Mouse (Mus musculus): ENCODE data around the gene Kcnrg.
"Not testable (repeated sequence)": the region's sequence is repeated elsewhere in the genome, so short reads cannot be mapped to it uniquely, and the experiment has no call there.

The Kcnrg gene

DNA sequence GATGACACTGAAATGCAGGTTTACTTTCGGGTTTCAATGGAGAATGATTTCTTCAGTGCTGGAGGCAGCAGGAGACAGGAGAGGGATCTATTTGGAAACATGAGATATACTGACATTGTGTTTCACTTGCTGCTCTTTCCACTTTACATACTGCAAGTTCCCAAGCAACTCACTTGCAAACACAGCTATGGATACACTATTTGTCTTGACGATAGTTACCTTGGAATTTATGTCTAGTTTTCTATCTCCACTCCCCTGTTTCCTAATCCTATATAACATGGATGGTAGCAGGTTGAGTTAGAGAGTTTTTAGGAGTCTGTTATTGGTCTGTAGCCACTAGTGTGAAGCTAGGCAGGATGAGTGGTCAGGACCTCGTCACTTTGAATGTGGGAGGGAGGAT, at the start of gene Kcnrg:
Kcnrg (plus strand) TSS at position 301 of the 400 bp plus-strand sequence.
- no peak for DNase-seq

DNA sequence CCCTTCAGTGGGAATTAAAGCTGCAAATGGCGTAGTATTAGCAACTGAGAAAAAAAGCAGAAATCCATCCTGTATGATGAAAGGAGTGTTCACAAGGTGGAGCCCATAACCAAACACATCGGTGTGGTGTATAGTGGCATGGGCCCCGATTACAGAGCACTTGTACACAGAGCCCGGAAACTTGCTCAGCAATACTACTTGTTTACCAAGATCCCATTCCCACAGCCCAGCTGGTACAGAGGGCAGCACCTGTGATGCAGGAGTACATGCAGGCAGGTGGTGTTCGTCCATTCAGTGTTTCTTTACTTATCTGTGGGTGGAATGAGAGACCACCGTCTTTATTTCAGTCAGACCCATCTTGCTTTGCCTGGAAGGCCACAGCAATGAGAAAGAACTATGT, 48.4 kb upstream of the Kcnrg start:
- DNase-seq: no peak

DNA sequence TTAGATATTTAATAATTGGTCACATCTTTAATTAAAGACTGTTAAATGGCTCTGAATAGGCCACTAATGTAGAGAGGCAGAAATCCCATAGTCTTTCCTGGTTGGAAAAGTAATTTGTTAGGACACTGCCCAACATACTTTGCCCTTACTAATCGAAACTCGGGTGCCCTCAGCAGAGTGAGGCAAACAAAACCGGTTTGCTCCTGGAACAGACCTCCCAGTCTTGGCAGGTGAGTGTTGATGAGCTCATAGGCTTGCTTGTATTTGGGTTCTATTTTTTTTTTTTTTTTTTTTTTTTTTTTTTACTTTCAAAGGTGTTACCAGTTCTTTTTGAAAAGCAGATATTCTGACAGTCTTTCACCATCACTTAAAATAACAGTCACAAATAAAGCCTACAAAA, 47.4 kb upstream of the Kcnrg start:
- DNase-seq: peak; percentile 52 to 61

DNA sequence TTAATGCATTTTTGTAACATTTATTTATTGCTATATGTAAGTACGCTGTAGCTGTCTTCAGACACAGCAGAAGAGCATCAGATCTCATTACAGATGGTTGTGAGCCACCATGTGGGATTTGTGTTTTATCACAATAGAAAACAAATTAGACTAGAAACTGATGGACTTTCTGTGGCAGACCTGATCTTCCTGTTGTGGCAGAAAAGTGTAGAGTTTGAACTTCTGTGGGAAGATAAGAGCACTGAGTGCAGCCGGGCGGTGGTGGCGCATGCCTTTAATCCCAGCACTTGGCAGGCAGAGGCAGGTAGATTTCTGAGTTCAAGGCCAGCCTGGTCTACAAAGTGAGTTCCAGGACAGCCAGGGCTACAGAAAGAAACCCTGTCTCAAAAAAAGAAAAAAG, 41.0 kb upstream of the Kcnrg start:
- DNase-seq: not testable (repeated sequence)

DNA sequence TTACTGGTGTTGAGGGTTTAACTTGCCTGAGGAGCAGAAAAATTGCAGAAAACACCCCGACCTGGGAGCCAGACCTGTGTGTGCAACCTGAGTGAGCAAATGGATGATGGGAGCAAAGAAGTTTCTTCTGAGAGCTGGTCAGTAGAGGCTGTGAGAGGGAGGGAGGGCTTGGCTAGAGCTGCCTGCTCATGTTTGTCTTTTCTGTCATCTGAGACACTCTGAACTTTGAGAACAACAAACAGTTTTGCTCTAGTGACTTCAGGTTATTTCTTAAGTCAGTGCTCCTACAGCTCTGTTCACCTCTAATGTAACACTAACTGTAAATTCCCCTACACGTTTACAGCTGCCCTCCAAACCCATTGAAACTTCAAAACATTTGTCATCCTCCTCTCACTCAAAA, 37.9 kb upstream of the Kcnrg start:
- peak; percentile 19 to 37 for DNase-seq

DNA sequence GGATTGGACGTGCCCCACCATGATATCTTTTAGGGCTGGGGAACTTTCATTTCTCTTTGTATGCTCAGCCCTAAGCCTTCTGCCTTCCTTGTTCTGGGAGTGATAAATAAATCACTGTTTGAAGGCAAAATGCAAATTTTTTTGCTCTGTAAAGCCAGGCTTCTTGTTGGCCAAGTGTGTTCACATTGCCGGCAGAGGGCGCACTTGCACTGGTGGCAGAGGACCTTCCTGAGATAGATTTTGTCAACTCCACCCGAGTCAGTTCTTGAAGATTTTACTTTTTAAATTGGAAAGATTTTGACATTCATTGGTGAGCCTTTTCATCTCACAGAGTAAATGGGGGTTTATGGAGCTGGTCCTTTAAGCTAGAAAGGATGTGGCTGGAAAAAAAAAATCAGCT, 35.9 kb upstream of the Kcnrg start:
- DNase-seq: peak; percentile 85 to 98

DNA sequence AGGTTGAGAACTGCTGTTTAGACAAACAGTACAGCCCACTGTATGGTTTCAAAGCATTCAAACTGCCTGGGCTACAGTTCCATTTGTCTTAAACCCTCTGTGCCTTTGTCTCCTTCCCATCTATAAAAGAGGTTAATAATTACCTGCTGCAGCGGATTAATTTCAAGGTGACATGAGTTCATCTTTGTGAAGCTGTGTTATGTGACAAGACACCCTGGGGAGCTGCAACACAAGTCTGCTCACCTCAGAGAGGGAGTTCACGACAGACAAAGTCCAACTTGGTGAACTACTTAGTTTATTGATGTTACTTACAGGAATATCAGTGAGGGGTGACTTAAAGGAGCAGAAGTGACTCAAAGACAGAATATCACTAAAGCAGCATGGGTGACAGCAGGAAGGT, 35.1 kb upstream of the Kcnrg start:
- peak; percentile 26 to 70 for DNase-seq

DNA sequence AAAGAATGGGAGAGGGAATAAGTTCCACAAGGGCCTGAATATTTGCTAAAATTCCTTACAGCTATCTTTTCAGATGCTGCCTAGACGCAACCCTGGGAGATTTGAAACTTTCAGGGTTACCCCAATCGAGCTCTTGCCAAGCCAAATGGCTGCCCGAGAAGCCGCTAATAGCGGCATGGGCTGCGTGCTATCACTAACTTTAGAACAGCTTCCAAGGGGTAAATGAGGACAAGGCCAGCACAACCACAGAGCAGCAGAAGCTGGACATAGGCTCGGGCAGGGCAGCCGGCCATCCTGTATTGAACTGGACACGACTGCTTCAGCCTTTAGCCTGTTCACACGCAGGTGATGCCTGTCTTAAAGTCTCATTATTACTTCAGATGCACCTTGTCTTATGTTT, 32.2 kb upstream of the Kcnrg start:
- no peak for DNase-seq

DNA sequence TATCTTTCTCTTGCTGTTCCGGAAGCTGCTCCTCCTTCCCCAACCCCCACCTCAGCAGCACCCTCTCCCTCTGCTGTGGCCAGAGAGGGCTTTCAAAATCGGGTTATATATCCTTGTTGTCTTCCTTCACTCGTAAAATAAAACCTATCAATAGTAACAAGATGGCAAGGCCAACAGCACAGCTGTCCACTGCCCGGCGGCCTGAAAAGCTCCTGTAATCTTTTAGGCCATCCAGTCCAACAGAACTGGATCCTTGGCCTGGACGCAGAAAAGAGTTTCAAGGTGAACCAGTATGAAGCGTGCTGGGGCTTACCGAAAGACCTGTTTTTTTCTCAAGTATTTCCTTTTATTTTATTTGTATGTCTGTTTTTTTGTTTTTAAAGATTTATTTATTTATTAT, 31.3 kb upstream of the Kcnrg start:
- DNase-seq: no peak

DNA sequence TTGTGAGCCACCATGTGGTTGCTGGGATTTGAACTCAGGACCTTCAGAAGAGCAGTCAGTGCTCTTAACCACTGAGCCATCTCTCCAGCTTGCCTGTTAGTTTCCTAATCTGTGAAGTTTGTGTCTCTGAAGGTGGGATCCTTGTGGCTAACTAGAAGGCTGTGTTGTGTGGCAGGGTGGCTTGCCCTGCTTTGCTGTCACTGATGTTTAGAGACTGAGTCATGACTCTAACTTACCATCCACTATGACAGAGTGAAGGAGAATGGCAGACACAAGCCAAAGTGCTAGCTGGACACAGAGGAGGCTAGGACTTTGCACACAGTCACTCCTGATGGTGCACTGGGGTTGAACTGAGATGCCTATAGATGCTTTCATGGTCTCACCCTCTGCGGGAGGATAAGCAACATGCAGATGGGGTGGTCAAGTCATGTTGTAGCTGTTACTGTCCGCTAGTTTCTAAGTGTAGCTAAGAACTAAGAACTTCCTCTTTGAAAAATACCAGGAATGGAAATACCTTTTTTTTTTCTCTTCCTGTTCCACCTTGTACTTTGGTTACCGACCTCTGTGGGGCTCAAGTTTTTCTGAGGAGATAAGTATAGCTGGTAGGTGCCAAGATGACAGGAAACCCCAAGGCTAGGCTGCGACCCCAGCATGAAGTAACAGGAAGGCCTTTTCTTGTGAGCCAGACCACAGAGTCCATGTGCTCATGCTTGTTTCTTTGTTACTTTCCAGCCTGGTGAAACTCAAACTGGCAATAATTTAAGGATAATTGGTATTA, 17.8 kb upstream of the Kcnrg start:
- no peak for DNase-seq

DNA sequence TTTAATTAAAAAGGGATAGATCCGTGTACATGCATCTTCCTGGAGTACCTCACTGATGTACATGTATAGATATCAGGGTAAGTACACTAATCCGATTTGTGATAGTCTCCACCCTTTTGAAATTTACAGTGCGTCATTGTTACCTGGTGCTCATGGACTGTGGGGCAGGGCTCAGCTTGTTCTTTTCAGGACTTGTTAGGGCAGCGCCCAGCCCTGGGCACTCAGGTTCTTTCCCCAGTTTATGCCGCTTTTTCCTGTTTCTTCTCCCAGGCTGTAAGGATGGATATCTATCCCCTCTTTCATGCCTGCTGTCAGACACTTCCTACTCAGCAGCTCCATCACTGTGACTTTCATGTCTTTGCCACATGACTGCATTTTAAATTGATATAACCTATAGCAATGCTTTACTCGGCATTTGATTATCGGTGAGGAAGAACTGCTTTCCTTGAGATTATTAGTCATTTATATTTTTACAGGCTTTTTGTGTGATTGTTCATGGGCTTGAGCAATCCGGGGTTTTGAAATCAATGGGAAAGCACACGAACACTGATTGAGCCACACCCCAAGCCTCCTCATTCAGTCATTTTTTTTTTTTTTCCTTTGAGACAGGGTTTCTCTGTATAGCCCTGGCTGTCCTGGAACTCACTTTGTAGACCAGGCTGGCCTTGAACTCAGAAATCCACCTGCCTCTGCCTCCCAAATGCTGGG, 10.4 kb upstream of the Kcnrg start:
- DNase-seq: no peak

DNA sequence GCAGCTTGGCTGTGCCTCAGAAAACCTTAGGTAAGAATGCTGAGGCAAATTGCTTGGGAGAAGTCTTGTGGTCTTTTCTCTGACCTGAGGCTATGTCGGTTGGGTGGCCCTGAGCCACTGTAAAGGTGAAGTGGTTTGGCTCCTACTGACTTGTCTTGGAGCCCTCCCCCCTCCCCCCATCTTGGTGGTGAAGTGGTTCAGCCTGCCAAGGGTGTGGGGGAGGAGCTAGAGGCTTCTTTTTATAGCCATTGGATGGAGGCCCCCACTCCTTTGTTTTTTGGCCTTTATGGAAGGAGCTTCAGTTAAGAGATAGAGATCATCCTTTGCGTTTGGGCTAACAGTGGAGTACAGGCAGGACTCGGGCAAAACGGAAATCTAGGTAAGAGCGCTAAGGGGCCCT, 9.3 kb upstream of the Kcnrg start, which contains the start of gene Trim13:
Trim13 (plus strand) TSS at position 280 of the 400 bp plus-strand sequence.
- no peak for DNase-seq

DNA sequence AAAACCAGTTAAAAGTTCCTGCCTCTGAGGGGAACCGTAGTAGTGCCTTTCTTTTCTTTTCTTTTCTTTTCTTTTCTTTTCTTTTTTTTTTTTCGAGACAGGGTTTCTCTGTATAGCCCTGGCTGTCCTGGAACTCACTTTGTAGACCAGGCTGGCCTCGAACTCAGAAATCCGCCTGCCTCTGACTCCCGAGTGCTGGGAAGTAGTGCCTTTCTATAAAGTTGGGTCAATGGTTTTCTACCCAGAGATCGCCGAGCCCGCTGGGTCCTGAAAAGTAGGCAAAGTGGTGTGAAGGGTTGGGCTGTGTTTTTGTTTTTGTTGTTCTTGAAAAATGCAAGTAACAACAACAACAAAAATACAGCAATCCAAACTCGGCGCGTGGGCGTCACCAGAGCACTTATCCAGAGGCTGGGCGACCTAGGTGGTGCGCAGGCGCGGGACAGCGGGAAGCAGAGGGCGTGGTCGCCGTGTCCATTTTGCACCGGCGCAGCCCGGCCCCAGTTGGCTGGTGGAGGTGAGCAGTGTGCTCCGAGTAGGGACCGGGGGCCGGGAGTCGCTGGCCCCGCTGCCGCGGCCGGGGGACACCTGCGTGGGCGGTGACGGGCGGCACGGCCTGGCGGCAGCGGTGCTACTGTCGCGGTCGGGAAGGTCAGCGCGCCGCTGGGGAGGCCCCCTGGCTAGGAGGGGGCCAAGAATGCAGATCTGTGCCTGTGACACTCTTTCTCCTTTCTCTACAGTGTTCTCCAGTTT, 8.0 kb upstream of the Kcnrg start:
- DNase-seq: peak; percentile 94 to 96

DNA sequence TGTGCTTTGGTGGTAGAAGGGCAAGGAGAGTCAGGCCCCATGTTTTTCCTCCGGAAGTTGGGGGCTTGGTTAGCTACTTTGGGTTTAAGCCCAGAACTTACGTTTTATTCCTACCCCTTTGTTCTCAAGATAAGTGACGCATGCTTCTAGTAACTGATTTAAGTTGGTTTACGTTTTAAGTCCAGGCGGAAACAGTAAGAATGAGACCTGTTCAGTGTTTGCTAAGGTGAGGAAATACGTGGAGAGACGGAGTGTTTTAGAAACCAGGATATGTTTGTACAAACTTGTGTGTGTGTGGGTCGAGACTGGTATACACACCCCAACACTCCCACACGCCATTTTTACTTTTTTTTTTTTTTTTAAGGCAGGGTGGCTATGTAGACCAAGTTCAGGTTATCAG, 5.9 kb upstream of the Kcnrg start:
- no peak for DNase-seq

DNA sequence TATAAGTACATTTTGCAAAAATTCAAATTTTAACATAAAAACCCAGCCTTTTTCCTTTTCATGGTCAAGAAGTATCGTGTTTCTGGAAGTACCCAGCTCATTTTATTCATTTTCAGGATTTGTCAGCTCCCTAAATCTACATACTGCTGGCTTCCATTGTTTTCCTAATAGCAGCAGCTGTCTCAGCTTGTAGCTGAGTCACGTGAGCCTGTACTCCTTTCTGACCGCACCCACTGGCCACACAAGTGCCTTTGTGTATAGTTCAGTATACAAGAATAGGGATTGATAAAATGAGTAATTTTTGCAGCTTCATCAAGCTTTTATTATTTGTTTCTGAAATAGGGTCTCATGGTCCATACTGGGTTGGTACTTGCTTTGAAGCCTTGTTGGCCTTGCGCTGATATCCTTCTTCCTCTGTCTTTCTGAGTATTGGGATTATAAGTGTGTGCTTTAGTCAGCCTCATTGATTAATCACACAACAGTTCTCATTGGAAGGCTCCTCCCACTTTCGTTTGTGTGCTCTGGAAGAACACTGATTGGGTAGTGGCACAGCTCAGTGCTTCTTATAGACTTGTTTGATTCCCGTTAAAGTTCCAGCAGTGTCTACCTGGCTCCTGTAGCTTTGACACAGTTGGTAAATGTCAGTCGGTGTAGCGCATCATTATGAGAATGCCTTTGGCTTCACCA, 4.0 kb upstream of the Kcnrg start:
- no peak for DNase-seq

DNA sequence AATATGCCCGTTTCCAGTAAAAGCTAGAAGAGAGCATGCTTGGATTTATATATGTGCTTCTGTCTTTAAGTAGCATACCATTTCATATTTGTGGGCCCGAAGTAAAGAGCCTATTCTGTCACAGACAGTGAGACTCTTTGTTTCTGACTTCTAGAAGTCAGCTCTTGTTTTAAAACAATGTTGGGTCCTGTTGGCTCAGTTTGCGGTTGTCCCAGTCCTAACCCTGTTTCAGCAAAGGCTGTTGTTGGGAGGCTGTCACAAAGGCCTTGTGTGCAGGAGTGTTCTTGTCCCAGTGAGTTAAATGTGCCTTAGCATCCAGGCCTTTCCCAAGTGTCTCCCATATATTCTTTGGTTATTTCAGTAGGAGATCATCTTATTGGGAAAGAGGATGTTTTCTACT, 3.2 kb upstream of the Kcnrg start:
- no peak for DNase-seq

DNA sequence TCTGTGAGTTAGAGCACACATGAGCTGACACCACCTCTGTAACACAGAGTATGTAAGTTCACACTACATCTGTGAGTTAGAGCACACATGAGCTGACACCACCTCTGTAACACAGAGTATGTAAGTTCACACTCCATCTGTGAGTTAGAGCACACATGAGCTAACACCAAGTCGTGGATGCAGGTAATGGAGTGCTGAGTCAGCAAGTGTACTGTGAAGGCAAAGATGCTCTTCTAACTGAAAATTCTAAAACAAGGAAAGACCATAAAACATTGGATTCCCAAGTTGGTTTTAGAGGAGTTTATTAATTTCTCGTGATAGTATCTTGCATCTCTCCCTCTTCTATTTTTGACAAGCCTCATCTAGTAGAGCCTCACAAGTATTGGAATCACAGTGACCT, 1.2 kb upstream of the Kcnrg start:
- not testable (repeated sequence) for DNase-seq

DNA sequence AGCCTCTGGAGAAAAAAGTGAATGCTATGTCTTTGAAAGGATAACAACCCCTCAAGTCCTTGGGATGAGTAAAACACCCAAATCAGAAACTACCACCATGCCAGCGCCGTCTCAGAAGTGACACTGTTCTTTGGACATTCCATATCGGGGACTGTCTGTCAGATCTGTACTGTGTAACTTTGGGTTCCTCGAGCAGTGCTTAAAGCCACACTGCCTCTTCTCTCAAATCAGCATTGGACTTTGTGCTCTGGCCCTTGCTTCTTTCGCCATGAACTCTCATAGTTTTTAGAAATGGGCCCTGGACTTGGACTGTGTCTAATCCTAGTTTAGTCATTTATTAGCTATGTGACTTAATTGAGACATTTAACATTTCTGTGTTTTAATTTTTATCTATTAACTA, 4.5 kb downstream of the Kcnrg start:
- DNase-seq: peak; percentile 66 to 84

DNA sequence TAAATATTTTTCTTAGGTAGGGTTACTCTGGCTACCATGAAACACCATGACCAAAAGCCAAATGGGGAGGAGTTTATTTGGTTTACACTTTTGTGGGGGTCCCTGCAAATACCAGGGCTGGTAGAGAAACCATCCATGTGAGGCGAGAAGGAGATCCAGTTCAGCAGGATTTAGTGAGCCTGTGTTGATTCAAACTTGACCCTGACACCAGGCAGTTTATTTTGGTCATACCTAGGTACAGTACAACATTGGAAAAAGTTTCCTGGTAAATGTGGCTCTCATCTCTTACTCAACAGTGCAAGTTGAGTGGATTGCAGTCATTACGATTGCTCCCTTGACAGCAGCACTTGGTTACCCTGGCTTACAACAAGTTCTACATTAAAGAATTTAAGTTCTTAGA, 6.1 kb downstream of the Kcnrg start:
- no peak for DNase-seq

DNA sequence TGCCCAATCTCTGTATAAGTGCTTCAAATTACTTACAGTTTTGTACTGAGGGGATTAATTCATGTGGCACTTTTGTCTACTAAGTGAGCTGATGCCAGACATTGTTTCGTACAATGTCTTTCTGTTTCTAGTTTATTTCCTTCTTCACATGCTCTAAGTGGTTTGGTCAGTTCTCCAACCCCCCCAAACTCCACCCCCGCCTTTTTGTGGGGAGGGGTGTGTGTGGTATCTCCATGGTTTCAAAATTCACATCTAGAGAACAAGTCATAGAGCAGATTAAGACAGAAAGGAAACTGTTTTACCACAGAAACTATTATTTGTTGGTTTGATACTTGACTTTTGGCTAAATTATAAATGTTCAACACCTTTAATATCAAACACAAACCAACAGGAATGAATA, 13.1 kb downstream of the Kcnrg start:
- no peak for DNase-seq

DNA sequence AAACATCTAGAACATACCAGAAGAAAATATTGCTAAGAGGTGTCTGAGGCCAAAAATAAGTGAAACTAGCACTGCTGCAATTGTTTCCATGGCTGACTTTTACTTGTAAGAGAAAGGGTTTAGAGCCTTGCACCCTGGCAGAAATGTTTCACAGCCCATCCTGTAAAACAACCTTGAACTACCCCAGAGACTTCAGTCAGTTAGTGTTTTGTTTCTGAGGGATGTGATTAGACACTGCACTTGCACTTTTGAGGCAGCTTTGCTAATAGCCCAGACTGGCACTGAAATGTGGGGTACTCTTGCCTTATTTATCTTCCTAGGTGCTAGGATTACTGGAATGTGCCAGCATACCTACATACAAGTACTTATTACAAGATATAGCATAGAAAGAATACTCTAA, 28.7 kb downstream of the Kcnrg start:
- DNase-seq: no peak

DNA sequence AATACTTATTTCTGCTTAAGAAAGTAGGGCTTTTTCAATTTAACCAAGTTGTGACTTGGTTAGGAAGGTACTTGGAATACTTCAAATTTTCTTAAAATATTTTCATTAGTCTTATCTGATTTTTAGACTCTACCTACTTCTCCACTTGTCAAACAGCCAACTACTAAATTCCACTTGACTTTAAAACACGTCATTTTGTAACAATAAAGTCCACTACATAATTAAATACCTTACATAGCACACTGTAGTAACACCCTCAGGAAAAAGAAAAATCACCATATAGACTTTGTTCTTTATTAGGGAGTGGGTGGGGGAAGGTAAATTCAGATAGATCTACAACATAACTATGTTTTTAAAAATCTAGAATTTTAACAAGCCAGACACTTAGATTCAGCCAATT, 35.4 kb downstream of the Kcnrg start:
- no peak for DNase-seq

DNA sequence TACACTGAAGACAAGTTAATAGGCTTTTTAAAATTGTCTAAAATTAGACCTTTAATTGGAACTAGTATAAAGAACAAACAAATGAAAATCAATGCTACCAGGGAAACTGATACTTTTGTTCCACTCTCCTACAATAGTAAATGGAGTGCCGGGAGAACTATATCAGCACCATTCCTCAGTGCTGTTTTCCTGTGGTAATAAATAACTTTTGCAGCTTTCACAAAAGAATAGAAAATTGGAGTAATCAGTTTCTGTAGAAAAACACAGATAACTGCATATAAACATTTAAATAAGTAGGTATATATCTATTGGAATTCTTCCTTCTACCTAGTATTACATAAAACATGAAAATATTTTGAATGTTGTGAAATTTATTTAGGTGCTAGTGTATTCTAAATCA, 38.3 kb downstream of the Kcnrg start:
- no peak for DNase-seq

Data from kidney, postnatal 36 days (tissue).